8 mouse cellular contexts compared by ENCODE assay signal in genomic region chr6:55037799-55038670, GRCm38 (mm10). TPM values are rescaled to one million over a fixed set of nuclear protein-coding genes. Genes with fewer than 3 reads are reported as not detected.
DNase-seq lines count a peak whose midpoint lies in the region; ATAC-seq and TF ChIP-seq lines count a peak whose summit lies in the region.

Gene Gars, plus strand, starts transcription at chr6:55038007.

- peak within 1 kb of the TSS; percentile 99 for H3K4me3 ChIP-seq in gastrocnemius, adult 2 months
- H3K4me3 ChIP-seq in hindbrain, postnatal 0 days (ENCODE audit: low read length), result peak within 1 kb of the TSS; percentile 93
- H3K4me3 ChIP-seq in left cerebral cortex, adult 2 months, result peak within 1 kb of the TSS; percentile 79

- DNase-seq in WW6 (ENCODE audit: low read depth, low spot score), result peak; percentile 61
- peak; percentile 59 to 84 for DNase-seq in cerebellum, postnatal 4 days (ENCODE audit: low spot score in 2 of 2)
- peak; percentile 93 for DNase-seq in gastrocnemius, adult 2 months
- DNase-seq in hindbrain, postnatal 0 days (ENCODE audit: low spot score), result peak; percentile 97
- peak; percentile 90 to 91 for DNase-seq in left cerebral cortex, adult 2 months (ENCODE audit: extremely low spot score in 1 of 2, low spot score in 2 of 2)
- DNase-seq in right cerebral cortex, adult 2 months (ENCODE audit: low spot score in 2 of 2), result peak; percentile 84 to 85
- DNase-seq in urinary bladder, postnatal 14 days (ENCODE audit: low spot score), result peak; percentile 86

- WGBS in hindbrain, postnatal 0 days, result under 1% methylated on average over 86 of the region's 87 CpGs

- intact Hi-C loops in gastrocnemius, adult 2 months (cut with DNase I), result loop anchor here (5.0 kb wide), 2 partner anchors 226 to 446 kb away; no protein-coding TSS in a partner anchor
- intact Hi-C loops in left cerebral cortex, adult 2 months (cut with DNase I), result loop anchor here (5.0 to 10.0 kb wide), 3 partner anchors 129 to 443 kb away; partner anchors contain the start of genes Fkbp14, Plekha8 and Znrf2

- peak within 1 kb of the TSS; percentile 78 for H3K4me2 ChIP-seq in hindbrain, postnatal 0 days (ENCODE audit: low read depth, low read length)

- ATAC-seq in hindbrain, postnatal 0 days, result peak; percentile 96
- ATAC-seq in megakaryocyte, adult 5-6 weeks (ENCODE audit: poor library complexity, severe bottlenecking), result peak; percentile 97

- peaks cover 4% of the 10 kb centered on the region; the same call in 1 of the 2 replicates for H3K4me1 ChIP-seq in hindbrain, postnatal 0 days (ENCODE audit: insufficient read depth, low read length)

- TF ChIP-seq CTCF in gastrocnemius, adult 2 months (IDR thresholded peaks at IDR 0.05), result peak; percentile 27
- no peak for TF ChIP-seq CTCF in hindbrain, postnatal 0 days (IDR thresholded peaks at IDR 0.05; ENCODE audit: low read depth)
- no peak; the same call in 1 of the 2 replicates for TF ChIP-seq CTCF in left cerebral cortex, adult 2 months (IDR thresholded peaks at IDR 0.05)

- no peaks in the 10 kb centered on the region for H3K27me3 ChIP-seq in hindbrain, postnatal 0 days (ENCODE audit: insufficient read depth, low read length)

- H3K9ac ChIP-seq in hindbrain, postnatal 0 days (replicated peaks; ENCODE audit: low read length), result peak within 1 kb of the TSS; percentile 93

- no peaks in the 10 kb centered on the region for H3K36me3 ChIP-seq in hindbrain, postnatal 0 days (ENCODE audit: insufficient read depth, low read length)

- no peaks in the 10 kb centered on the region for H3K9me3 ChIP-seq in hindbrain, postnatal 0 days (ENCODE audit: low read length)

- peak within 1 kb of the TSS; percentile 97 for H3K27ac ChIP-seq in gastrocnemius, adult 2 months
- H3K27ac ChIP-seq in hindbrain, postnatal 0 days, result peak within 1 kb of the TSS; percentile 96
- peak within 1 kb of the TSS; percentile 94 for H3K27ac ChIP-seq in left cerebral cortex, adult 2 months

RNA-seq across cellular contexts. Expression of gene Gars, which starts in this region (rescaled TPM):
- total RNA-seq in gastrocnemius, adult 2 months (2021), result 10 to 100 TPM; 60.2 to 61.6 TPM
- total RNA-seq in hindbrain, postnatal 0 days (2014; rRNA removed), result 111 and 114 TPM in 2 replicates
- 186 and 192 TPM in 2 replicates for polyA plus RNA-seq in hindbrain, postnatal 0 days (2015; fragmentation: Nextera tagmentation; extraction: Ambion mirVana)
- total RNA-seq in left cerebral cortex, adult 2 months (2021), result 100 to 1,000 TPM; 134 to 142 TPM
- total RNA-seq in megakaryocyte, adult 5-6 weeks (2015), result 38.2 and 39.9 TPM in 2 replicates
- total RNA-seq in megakaryocyte, adult 5-6 weeks (2017), result 80.8 and 84.3 TPM in 2 replicates

Comparison
In these comparisons a context has a peak if more than half of its experiments do, and no peak if none do; other contexts are left out.
1. Peak in every context shown above with its lines: DNase-seq, ATAC-seq, H3K4me3 ChIP-seq and H3K27ac ChIP-seq.